Comparison of ENCODE assay signal across 7 mouse cellular contexts in the genomic region with DNA sequence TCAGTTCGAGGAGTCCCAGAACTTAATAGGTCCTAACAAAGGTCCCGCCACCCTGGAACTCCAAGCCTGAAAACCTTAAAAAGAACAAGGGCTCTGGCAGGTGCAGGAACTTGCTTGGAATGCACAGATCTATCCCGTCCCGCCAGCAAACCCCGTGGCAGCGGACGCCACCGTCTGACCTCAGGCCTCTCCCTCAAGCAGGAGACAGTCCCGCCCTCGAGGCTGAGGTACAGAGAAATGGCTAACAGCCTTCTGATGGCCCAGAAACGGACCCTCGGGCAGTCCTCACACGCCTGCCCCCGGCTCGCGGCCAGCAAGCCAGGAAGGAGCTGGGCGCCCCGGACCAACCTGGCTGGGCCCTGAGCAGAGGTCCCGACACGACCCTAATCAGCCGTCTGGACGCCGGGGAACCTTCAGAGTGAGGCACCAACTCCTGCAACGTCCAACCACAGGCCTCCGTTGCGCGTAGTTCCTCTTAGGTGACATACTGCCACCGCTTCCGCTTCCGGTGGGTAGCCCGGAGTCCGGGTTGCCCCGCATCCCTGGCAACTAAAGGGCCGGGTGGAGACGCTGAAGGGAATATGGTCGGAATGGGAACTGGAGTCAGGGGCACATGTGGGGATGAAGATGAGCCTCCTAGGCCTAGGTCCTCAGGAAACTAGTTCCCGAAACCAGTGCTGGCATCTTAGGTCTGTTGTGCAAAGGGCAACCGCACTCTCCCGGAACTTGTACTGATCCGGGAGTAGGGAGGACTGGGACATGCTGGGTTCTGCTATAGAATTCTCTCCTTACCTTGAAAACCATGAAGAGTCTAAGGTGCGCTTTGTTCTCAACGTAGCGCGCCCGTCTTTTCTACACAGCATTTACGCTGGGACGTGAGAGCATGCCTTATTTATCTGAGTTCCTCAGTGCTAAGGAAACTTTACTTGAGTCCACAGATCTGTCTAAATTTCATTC. TPM values are rescaled to one million over a fixed set of nuclear protein-coding genes. Genes with fewer than 3 reads are reported as not detected.
DNase-seq lines count a peak whose midpoint lies in the region; ATAC-seq lines count a peak whose summit lies in the region.

Gene Alkbh3 (minus strand): TSS at position 473 of the 957 bp plus-strand sequence.

- H3K27ac ChIP-seq in embryonic facial prominence, embryonic 12.5 days: no peak within 1 kb of the TSS
- 0 out of 2 replicates have a peak within 1 kb of the TSS, but pooled peaks have one; percentile 14 for H3K27ac ChIP-seq in limb, embryonic 11.5 days (replicated peaks; ENCODE audit: low read depth, low read length)
- H3K27ac ChIP-seq in midbrain, embryonic 14.5 days (replicated peaks; ENCODE audit: low read depth, low read length): 0 out of 2 replicates have a peak within 1 kb of the TSS, but pooled peaks have one; percentile 42

- peak; percentile 94 for ATAC-seq in embryonic facial prominence, embryonic 12.5 days (ENCODE audit: insufficient number of reproducible peaks, insufficient read depth, low FRiP score, low TSS enrichment)
- ATAC-seq in limb, embryonic 11.5 days (ENCODE audit: insufficient number of reproducible peaks, low FRiP score, low TSS enrichment, low read depth): peak; percentile 99
- ATAC-seq in midbrain, embryonic 14.5 days (ENCODE audit: low FRiP score, low TSS enrichment): peak; percentile 99

- H3K9me3 ChIP-seq in embryonic facial prominence, embryonic 12.5 days: no peaks in the 10 kb centered on the region
- H3K9me3 ChIP-seq in limb, embryonic 11.5 days (ENCODE audit: control insufficient read depth, low read length): no peaks in the 10 kb centered on the region
- no peaks in the 10 kb centered on the region for H3K9me3 ChIP-seq in midbrain, embryonic 14.5 days (ENCODE audit: control insufficient read depth, low read length)

- peak within 1 kb of the TSS; percentile 75 for H3K4me2 ChIP-seq in embryonic facial prominence, embryonic 12.5 days (replicated peaks)
- H3K4me2 ChIP-seq in limb, embryonic 11.5 days (ENCODE audit: low read depth, severe bottlenecking): peak within 1 kb of the TSS; percentile 74
- peak within 1 kb of the TSS; percentile 62 for H3K4me2 ChIP-seq in midbrain, embryonic 14.5 days (ENCODE audit: low read length)

- peaks cover 5% of the 10 kb centered on the region for H3K4me1 ChIP-seq in embryonic facial prominence, embryonic 12.5 days
- H3K4me1 ChIP-seq in limb, embryonic 11.5 days (ENCODE audit: control insufficient read depth, insufficient read depth, low read length): peaks cover 3% of the 10 kb centered on the region; the same call in 1 of the 2 replicates
- H3K4me1 ChIP-seq in midbrain, embryonic 14.5 days (ENCODE audit: control insufficient read depth, insufficient read depth, low read length): peaks cover 7% of the 10 kb centered on the region

- peaks cover 26% of the 10 kb centered on the region for H3K36me3 ChIP-seq in embryonic facial prominence, embryonic 12.5 days
- no peaks in the 10 kb centered on the region for H3K36me3 ChIP-seq in limb, embryonic 11.5 days (ENCODE audit: control insufficient read depth, insufficient read depth, low read length)
- H3K36me3 ChIP-seq in midbrain, embryonic 14.5 days (ENCODE audit: control insufficient read depth, insufficient read depth, low read length): peaks cover 29% of the 10 kb centered on the region

- WGBS in embryonic facial prominence, embryonic 12.5 days: 4% methylated on average over 47 of the region's 47 CpGs
- WGBS in limb, embryonic 11.5 days: 5% methylated on average over 47 of the region's 47 CpGs
- 5% methylated on average over 47 of the region's 47 CpGs for WGBS in midbrain, embryonic 14.5 days

- peak within 1 kb of the TSS; percentile 85 for H3K4me3 ChIP-seq in embryonic facial prominence, embryonic 12.5 days
- H3K4me3 ChIP-seq in limb, embryonic 11.5 days (ENCODE audit: low read depth, low read length): peak within 1 kb of the TSS; percentile 88
- H3K4me3 ChIP-seq in midbrain, embryonic 14.5 days (replicated peaks; ENCODE audit: low read depth, low read length): peak within 1 kb of the TSS; percentile 75

- DNase-seq in adrenal gland, postnatal 25 days: peak; percentile 91
- DNase-seq in heart, adult 11 months: peak; percentile 99
- peak; percentile 94 for DNase-seq in kidney, adult 18-20 months
- DNase-seq in limb, embryonic 11.5 days (ENCODE audit: low spot score): peak; percentile 96
- peak; percentile 97 for DNase-seq in midbrain, embryonic 14.5 days
- peak; percentile 74 to 88 for DNase-seq in spleen, adult 18-20 months

- H3K9ac ChIP-seq in embryonic facial prominence, embryonic 12.5 days: peak within 1 kb of the TSS; percentile 82
- peak within 1 kb of the TSS; percentile 90 for H3K9ac ChIP-seq in limb, embryonic 11.5 days (ENCODE audit: low read length)
- peak within 1 kb of the TSS; percentile 78 for H3K9ac ChIP-seq in midbrain, embryonic 14.5 days (replicated peaks; ENCODE audit: low read length)

- H3K27me3 ChIP-seq in embryonic facial prominence, embryonic 12.5 days: no peaks in the 10 kb centered on the region
- H3K27me3 ChIP-seq in limb, embryonic 11.5 days (ENCODE audit: control insufficient read depth, insufficient read depth, low read length): no peaks in the 10 kb centered on the region
- H3K27me3 ChIP-seq in midbrain, embryonic 14.5 days (ENCODE audit: control insufficient read depth, insufficient read depth, low read length): no peaks in the 10 kb centered on the region

RNA-seq across cellular contexts. Expression of gene Alkbh3, which starts in this region (rescaled TPM):
- 48.2 and 56.0 TPM in 2 replicates for total RNA-seq in adrenal gland, postnatal 25 days (2021)
- polyA plus RNA-seq in embryonic facial prominence, embryonic 12.5 days (2016; fragmentation: Nextera tagmentation; extraction: Ambion mirVana): 65.0 and 74.9 TPM in 2 replicates
- polyA plus RNA-seq in limb, embryonic 11.5 days (2014; fragmentation: Nextera tagmentation; extraction: Ambion mirVana): 58.2 and 63.1 TPM in 2 replicates
- 45.7 and 53.7 TPM in 2 replicates for polyA plus RNA-seq in midbrain, embryonic 14.5 days (2014; fragmentation: Nextera tagmentation; extraction: Ambion mirVana)
